Mouse (Mus musculus): ENCODE data around the gene Fosb. TPM values are rescaled to one million over a fixed set of nuclear protein-coding genes. Genes with fewer than 3 reads are reported as not detected.
A peak's percentile ranks its signal among the peaks of the same experiment; 100 is the strongest.

Fosb gene
- polyA plus RNA-seq, 1 experiment from 2014 or later: 0.23 TPM

GRCm38 (mm10) chr7:19314033-19314432 is 4.2 kb upstream of the Fosb start:
- 52% methylated on average over 5 of the region's 5 CpGs for WGBS
- Histone ChIP-seq H3K27ac (no peak overlapping the region), H3K36me3 (no peaks in the 10 kb centered on the region), H3K4me2 (replicated peaks) (no peak overlapping the region), H3K4me3 (no peak overlapping the region), H3K9me3 (no peaks in the 10 kb centered on the region), H3K4me1 (peaks cover 10% of the 10 kb centered on the region), H3K27me3 (peaks cover 61% of the 10 kb centered on the region), H3K9ac (no peak overlapping the region)
- no peak for ATAC-seq (ENCODE audit: low FRiP score, low read depth)

GRCm38 (mm10) chr7:19311991-19312390 is 2.1 kb upstream of the Fosb start:
- ATAC-seq (ENCODE audit: low FRiP score, low read depth): no peak
- 43% methylated on average over 4 of the region's 4 CpGs for WGBS
- Histone ChIP-seq H3K9ac (no peak overlapping the region), H3K36me3 (no peaks in the 10 kb centered on the region), H3K27ac (no peak overlapping the region), H3K4me2 (replicated peaks) (no peak overlapping the region), H3K9me3 (no peaks in the 10 kb centered on the region), H3K4me3 (no peak overlapping the region), H3K27me3 (peaks cover 50% of the 10 kb centered on the region), H3K4me1 (peaks cover 18% of the 10 kb centered on the region)

- H3K4me2 ChIP-seq (replicated peaks): peak overlapping the region; percentile 99
- no peak for ATAC-seq (ENCODE audit: low FRiP score, low read depth)
- peaks cover 52% of the 10 kb centered on the region for H3K27me3 ChIP-seq
- H3K9ac ChIP-seq: peak overlapping the region; percentile 65
- H3K4me1 ChIP-seq: peaks cover 28% of the 10 kb centered on the region
- no peaks in the 10 kb centered on the region for H3K9me3 ChIP-seq
- H3K36me3 ChIP-seq: no peaks in the 10 kb centered on the region
- WGBS: 1% methylated on average over 48 of the region's 48 CpGs
- H3K27ac ChIP-seq: no peak overlapping the region
- H3K4me3 ChIP-seq: peak overlapping the region; percentile 63
Observed at GRCm38 (mm10) chr7:19309278-19309883, 470 bp downstream of the Fosb start.

GRCm38 (mm10) chr7:19308454-19309277 is 1.2 kb downstream of the Fosb start:
- Histone ChIP-seq H3K36me3 (no peaks in the 10 kb centered on the region), H3K27ac (peak overlapping the region; percentile 61; the same call in 1 of the 2 replicates), H3K27me3 (peaks cover 59% of the 10 kb centered on the region), H3K4me1 (peaks cover 34% of the 10 kb centered on the region), H3K9me3 (no peaks in the 10 kb centered on the region), H3K4me3 (peak overlapping the region; percentile 63), H3K4me2 (replicated peaks) (peak overlapping the region; percentile 99), H3K9ac (peak overlapping the region; percentile 65)
- WGBS: under 1% methylated on average over 58 of the region's 58 CpGs
- peak; percentile 87 for ATAC-seq (ENCODE audit: low FRiP score, low read depth)

GRCm38 (mm10) chr7:19307739-19308453 is 2.0 kb downstream of the Fosb start:
- under 1% methylated on average over 17 of the region's 18 CpGs for WGBS
- peak; percentile 26 for ATAC-seq (ENCODE audit: low FRiP score, low read depth)
- H3K36me3 ChIP-seq: no peaks in the 10 kb centered on the region
- peaks cover 60% of the 10 kb centered on the region for H3K27me3 ChIP-seq
- peak overlapping the region; percentile 61; the same call in 1 of the 2 replicates for H3K27ac ChIP-seq
- peak overlapping the region; percentile 63 for H3K4me3 ChIP-seq
- H3K9me3 ChIP-seq: no peaks in the 10 kb centered on the region
- H3K4me1 ChIP-seq: peaks cover 36% of the 10 kb centered on the region
- H3K9ac ChIP-seq: peak overlapping the region; percentile 61
- peak overlapping the region; percentile 99 for H3K4me2 ChIP-seq (replicated peaks)

- Histone ChIP-seq H3K27me3 (peaks cover 66% of the 10 kb centered on the region), H3K9me3 (no peaks in the 10 kb centered on the region), H3K9ac (peak overlapping the region; percentile 4; the same call in 1 of the 2 replicates), H3K27ac (no peak overlapping the region), H3K36me3 (no peaks in the 10 kb centered on the region), H3K4me2 (replicated peaks) (peak overlapping the region; percentile 99), H3K4me1 (peaks cover 38% of the 10 kb centered on the region), H3K4me3 (peak overlapping the region; percentile 63; the same call in 1 of the 2 replicates)
- 73% methylated on average over 25 of the region's 25 CpGs for WGBS
- ATAC-seq (ENCODE audit: low FRiP score, low read depth): no peak
Observed at GRCm38 (mm10) chr7:19306819-19307738, 2.8 kb downstream of the Fosb start.

GRCm38 (mm10) chr7:19305796-19306765 is 3.8 kb downstream of the Fosb start:
- Histone ChIP-seq H3K9ac (no peak overlapping the region), H3K36me3 (no peaks in the 10 kb centered on the region), H3K4me3 (no peak overlapping the region), H3K27me3 (peaks cover 67% of the 10 kb centered on the region), H3K9me3 (no peaks in the 10 kb centered on the region), H3K4me2 (replicated peaks) (no peak overlapping the region), H3K4me1 (peaks cover 46% of the 10 kb centered on the region), H3K27ac (no peak overlapping the region)
- no peak for ATAC-seq (ENCODE audit: low FRiP score, low read depth)
- WGBS: 46% methylated on average over 16 of the region's 16 CpGs

GRCm38 (mm10) chr7:19305413-19305735 is 4.5 kb downstream of the Fosb start:
- Histone ChIP-seq H3K4me2 (replicated peaks) (peak overlapping the region; percentile 60), H3K4me1 (peaks cover 45% of the 10 kb centered on the region)

GRCm38 (mm10) chr7:19304501-19305412 is 5.1 kb downstream of the Fosb start:
- no peak for ATAC-seq (ENCODE audit: low FRiP score, low read depth)
- Histone ChIP-seq H3K9me3 (no peaks in the 10 kb centered on the region), H3K36me3 (no peaks in the 10 kb centered on the region), H3K27me3 (peaks cover 67% of the 10 kb centered on the region), H3K4me2 (replicated peaks) (peak overlapping the region; percentile 60), H3K4me3 (peak overlapping the region; percentile 39), H3K9ac (peak overlapping the region; percentile 57; the same call in 1 of the 2 replicates), H3K27ac (no peak overlapping the region), H3K4me1 (peaks cover 44% of the 10 kb centered on the region)
- 2% methylated on average over 47 of the region's 48 CpGs for WGBS

More at GRCm38 (mm10) chr7:19305413-19305735, 4.5 kb downstream of the Fosb start:
- 10% methylated on average over 6 of the region's 6 CpGs for WGBS
- Histone ChIP-seq H3K27ac (no peak overlapping the region), H3K36me3 (no peaks in the 10 kb centered on the region), H3K4me3 (peak overlapping the region; percentile 39), H3K9ac (no peak overlapping the region), H3K9me3 (no peaks in the 10 kb centered on the region), H3K27me3 (peaks cover 67% of the 10 kb centered on the region)
- no peak for ATAC-seq (ENCODE audit: low FRiP score, low read depth)

- peaks cover 67% of the 10 kb centered on the region for H3K27me3 ChIP-seq
- under 1% methylated on average over 16 of the region's 16 CpGs for WGBS
- no peaks in the 10 kb centered on the region for H3K36me3 ChIP-seq
- H3K4me3 ChIP-seq: peak overlapping the region; percentile 39
- peaks cover 39% of the 10 kb centered on the region for H3K4me1 ChIP-seq
- H3K9me3 ChIP-seq: no peaks in the 10 kb centered on the region
- ATAC-seq (ENCODE audit: low FRiP score, low read depth): no peak
- H3K27ac ChIP-seq: no peak overlapping the region
- peak overlapping the region; percentile 60 for H3K4me2 ChIP-seq (replicated peaks)
- peak overlapping the region; percentile 43; the same call in 1 of the 2 replicates for H3K9ac ChIP-seq
Observed at GRCm38 (mm10) chr7:19303770-19304169, 6.1 kb downstream of the Fosb start.

Data from limb, embryonic 13.5 days (tissue).